Mouse (Mus musculus) brain, embryonic 14.5 days (tissue): Measurements from ENCODE around the gene Tmem30b.

Experiments
- CTCF ChIP-seq: fragments of 200-500 bp; IDR thresholded peaks from 2 replicates; pipeline ENCODE4 v1.5.1; 2012; ENCODE audit warnings: inconsistent platforms, mild to moderate bottlenecking, moderate library complexity, borderline replicate concordance; ENCODE audit not compliant: insufficient read depth, insufficient read length; ENCODE audit errors: extremely low read depth
- POLR2A ChIP-seq: fragments of 200-500 bp; IDR thresholded peaks from 2 replicates; pipeline ENCODE4 v1.6.1; 2012; ENCODE audit warnings: mild to moderate bottlenecking, inconsistent platforms, borderline replicate concordance; ENCODE audit not compliant: poor library complexity, insufficient read depth, insufficient read length, severe bottlenecking; ENCODE audit errors: extremely low read depth

GRCm38 (mm10) chr12:73495172-73495571, 51.0 kb downstream of the Tmem30b start:
- TF ChIP-seq CTCF (no peak), POLR2A (no peak)
